Mouse (Mus musculus) G1E (cell line): ENCODE results near the gene Rnf20.

Source experiments
- CTCF ChIP-seq: IDR thresholded peaks from 2 replicates; pipeline ENCODE4 v1.5.1; 2012; ENCODE audit warnings: low read depth, low read length, inconsistent platforms, mixed read lengths
- GATA1 ChIP-seq: IDR thresholded peaks from 2 replicates; pipeline ENCODE4 v1.6.1; 2012; ENCODE audit warnings: borderline replicate concordance, low read length, inconsistent platforms, mixed read lengths
- GATA2 ChIP-seq: IDR thresholded peaks from 2 replicates; pipeline ENCODE4 v1.6.1; 2012; ENCODE audit warnings: low read depth, low read length, inconsistent platforms, borderline replicate concordance
- POLR2AphosphoS5 ChIP-seq: IDR thresholded peaks from 2 replicates; pipeline ENCODE4 v1.6.1; 2012; ENCODE audit warnings: low read depth, low read length, inconsistent platforms; ENCODE audit not compliant: insufficient replicate concordance
- TAL1 ChIP-seq: conservative IDR thresholded peaks from 2 replicates; pipeline ENCODE4 v1.6.1; 2012; ENCODE audit warnings: low read depth, low read length, inconsistent platforms, mixed read lengths

DNA sequence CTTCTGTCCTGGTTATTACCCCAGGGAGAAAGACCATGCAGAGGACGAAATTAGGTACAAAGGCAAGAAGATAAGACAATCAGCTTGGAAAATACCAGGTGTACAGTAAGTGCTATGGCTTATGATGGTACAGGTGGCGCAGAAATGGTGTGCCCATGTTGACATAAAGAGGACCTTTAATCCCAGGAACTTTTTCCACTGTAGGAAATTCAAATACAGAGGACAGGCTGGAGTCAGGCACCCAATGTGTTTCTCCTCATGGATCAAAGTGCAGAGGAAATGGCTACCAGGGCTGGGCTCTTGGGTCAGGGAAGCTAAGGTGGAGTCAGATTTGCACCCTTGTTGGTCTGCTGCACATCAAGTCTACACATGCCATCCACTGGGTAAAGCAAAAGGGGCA, 41.7 kb upstream of the Rnf20 start:
- TF ChIP-seq CTCF = no peak
- no peak for TF ChIP-seq TAL1
- no peak for TF ChIP-seq POLR2AphosphoS5
- no peak for TF ChIP-seq GATA1
- TF ChIP-seq GATA2 = no peak
